Mouse (Mus musculus) spleen, postnatal 4 days (tissue): ENCODE measurements around the gene Masp1.

Experiments
- DNase-seq, 2 experiments: peaks; one replicate each; pipeline ENCODE4 v3.0.0; 2022; ENCODE audit warnings: low spot score in 2 of 2

Masp1 gene

DNA sequence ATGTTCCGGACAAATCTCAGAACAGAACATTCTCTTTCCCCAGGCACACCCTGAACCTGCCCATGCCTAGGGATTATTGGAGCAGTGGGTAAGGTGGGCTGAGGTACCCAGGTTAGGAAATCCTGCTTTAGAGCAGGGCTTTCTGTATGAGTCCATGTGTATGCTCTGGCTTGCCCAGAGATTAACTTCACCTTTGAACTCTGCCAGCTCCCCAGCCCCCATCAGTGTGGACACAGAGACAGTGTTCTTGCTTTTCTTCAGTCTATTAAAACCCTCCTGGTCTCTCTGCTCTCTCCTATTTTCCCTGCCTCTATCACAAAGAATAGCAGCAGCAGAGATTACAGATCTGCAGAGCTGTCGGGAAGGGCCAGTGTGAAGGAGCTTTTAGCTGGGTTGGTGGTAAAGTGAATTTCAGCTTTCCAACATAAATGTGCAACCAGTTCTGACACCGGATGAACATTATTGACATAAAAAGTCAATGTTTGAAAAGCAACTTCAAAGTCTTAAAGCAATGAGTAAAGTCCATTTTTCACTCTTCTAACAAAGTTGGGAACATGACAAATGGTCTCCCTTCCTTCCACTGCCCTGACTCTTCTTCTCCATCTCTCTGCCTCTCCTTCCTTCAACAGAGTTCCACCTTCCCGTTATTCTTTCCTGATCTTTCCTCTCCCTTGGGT, 56.8 kb downstream of the Masp1 start:
- DNase-seq: no peak

DNA sequence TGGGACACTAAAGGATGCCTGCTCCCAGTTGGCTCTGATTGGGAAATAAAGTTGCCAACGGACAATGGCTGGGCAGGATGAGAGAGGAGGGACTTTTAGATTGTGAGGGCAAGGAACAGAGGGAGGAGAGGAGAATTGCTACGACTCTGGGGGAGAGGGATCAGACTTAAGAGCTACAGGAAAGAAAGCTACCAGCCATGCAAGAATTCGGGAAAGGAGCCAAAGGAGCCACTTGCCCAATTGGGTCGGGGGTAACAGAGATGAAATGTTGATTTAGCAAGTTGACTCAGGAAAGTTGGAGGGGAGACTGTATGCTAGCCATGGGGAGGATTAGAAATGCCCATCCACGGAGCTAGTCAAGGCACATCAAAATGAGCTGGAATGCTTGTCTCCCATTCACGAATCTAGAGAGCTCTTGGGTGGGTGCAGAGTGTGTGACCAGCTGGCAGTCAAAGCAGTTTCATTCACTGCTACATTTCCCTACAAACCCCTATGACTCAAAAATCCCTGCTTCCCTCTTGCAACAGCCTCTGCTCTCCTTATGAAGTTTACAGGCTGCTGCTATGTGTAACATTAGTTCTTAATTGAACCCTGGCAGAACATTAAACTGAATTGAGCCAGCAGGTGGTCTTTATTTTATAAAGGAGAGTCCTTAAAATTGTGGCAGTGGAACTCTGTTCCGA, 61.6 kb downstream of the Masp1 start:
- no peak for DNase-seq

DNA sequence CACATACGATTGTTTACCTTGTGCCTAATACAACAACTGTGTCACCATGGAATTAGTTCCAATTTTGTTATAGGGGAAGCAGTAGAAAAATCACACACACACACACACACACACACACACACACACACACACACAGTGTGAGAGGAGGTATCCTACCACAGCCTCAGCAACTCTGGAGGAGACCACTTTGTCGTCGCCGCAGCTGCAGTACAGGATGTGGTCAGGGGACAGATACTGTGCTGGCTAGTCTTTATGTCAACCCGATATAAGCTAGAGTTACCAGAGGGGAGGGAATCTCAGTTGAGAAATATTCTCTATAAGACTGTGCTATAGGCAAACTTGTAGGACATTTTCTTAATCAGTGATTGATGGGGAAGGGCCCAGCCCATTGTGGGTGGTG, 63.3 kb downstream of the Masp1 start:
- DNase-seq: no peak

DNA sequence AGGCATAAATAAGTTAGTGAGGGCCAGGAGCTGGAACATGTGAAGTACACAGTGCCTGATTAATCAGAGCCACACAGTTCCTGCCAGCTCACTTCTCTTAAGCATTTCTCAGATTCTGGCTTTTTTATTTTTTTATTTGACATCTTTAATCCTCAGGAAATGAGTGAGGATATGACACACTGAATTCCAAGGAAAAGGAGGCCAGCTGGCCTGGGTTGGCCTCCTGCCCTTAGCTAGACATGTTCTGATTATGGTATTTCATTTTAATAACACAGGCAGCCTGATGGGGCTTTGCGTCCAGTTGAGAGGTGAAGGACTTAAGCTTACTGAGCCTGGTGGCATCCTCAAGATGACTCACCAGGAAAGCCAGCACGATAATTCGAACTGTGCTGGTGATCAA, 64.1 kb downstream of the Masp1 start:
- no peak for DNase-seq

GRCm38 (mm10) chr16:23454376-23454775, 66.2 kb downstream of the Masp1 start:
- no peak for DNase-seq

DNA sequence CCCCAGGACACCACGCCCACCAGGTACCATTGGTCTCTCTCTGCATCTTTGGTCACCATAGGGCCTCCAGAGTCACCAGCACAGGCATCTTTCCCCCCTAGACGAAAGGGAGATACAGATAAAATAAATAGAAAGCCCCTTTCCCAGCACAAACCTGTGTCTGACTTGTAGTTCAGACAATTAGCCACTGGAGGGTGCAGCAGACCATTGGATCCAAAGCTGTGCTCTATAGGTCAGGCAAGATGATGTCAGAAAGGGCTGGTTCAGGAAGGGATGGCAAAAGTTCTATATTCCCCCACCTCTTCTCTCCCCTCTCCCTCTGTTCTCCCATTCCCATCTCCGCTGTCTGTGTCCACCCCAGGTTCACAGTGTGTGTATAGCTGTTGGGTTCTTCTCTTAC, 68.1 kb downstream of the Masp1 start:
- no peak for DNase-seq

DNA sequence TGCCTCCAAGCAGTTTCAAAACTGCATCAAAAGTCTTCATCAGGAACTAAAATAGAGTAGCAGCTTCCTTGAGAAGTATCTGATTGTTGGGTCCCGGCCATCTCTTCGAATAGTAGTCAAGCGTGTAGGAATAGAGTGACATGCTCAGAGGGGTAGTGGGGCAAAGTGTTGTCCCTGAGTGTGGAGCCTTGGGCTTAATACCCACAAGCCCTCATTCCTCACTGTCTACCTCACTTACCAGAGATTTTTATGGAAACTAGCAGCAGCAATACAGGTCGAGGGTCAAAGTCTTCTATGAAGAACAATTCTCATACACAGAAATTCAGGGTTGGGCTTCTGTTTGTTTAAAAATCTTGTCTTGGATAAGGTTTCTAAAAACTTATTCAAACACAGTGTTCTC, 69.8 kb downstream of the Masp1 start:
- no peak for DNase-seq

GRCm38 (mm10) chr16:23449946-23450345, 70.7 kb downstream of the Masp1 start:
- DNase-seq: no peak

DNA sequence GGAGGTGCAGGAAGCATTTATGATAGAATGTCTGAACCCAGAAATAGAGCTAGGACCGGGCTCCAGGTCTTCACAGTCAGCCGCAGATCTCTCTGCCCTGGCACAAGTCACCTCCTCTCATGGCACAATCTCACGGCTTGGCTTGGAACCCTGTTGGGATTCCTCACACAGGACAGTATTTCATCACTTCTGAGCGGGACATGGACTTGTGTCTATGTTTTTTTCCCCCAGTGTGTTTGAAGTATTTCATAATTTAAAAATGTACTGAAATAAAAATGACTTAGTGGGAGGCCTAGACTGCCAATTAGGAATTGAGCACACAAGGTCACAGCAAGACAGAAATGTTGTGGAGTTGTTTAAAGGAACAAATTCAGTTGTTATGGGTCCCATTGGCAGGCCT, 76.4 kb downstream of the Masp1 start:
- no peak for DNase-seq

DNA sequence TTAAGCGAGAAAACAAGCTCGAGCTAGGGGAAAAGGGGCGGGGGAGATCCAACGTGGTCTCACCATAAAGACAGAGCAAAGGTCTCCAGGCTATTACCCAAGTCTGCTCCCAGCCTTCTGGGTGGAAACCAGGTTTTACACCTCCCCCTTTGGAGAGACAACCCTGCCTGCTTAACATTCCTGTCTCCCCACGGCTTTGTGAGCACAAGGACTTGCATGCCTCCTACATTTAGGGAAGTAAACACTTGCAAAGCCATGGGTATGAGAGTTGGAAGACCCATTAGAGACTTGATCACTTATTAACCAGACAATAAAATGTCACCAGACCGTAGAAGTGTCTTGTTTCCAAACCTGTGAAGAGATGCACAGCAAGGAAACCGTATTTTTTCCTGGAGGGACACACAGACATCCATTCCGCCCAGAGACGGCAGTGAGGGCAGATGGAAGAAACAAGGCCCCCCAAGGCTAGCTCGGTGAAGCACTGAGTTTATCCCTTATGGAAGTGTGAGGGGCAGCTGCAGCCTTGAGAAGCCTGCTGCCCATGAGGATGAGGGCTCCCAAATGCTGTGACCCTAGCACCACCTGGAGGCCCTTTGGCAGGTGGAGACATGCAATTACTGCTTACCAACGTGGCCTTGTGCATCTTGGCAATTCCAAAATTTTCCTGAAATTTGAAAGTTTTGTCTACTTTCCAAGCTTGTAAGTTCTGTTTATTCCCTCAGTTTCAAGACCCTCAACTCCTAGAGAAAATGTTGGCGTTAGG, 83.0 kb downstream of the Masp1 start:
- no peak for DNase-seq

- no peak for DNase-seq
These were observed 90.6 kb downstream of the Masp1 start for GRCm38 (mm10) chr16:23429991-23430390.

DNA sequence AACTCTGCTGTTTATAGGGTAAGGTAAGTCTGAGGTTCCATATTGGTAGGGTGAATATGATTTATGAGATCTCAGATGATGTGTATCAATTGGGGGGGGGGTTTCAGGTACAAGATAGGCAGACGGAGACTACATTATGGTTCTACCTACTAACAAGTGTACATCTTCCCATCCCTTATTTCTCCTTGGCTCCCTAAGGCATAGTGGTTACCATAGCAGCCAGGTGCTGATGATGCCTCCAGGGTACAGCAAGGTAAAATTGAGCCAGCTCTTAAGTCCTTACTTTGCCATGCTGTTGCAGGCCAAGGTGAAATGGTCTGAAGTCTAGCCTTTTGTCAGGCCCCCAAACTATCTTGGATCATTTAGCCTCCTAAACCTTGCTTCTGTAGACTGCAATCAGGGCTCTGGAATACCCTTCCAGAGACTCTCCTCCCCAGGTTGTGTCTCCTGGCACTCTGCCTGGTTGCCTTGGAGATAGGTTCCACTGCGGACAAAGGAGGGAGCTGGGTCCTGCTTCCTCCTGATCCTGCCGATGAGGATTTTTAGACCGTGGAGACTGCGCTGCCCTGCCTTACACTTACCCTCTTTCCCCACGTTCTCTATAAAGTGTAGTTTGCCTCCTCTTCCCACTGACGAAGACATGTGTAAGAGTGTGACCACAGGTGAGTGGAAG, 91.8 kb downstream of the Masp1 start, which contains the start of gene Rtp1:
TSS of gene Rtp1 (plus strand) at position 487 of the 673 bp plus-strand sequence.
- DNase-seq: no peak

DNA sequence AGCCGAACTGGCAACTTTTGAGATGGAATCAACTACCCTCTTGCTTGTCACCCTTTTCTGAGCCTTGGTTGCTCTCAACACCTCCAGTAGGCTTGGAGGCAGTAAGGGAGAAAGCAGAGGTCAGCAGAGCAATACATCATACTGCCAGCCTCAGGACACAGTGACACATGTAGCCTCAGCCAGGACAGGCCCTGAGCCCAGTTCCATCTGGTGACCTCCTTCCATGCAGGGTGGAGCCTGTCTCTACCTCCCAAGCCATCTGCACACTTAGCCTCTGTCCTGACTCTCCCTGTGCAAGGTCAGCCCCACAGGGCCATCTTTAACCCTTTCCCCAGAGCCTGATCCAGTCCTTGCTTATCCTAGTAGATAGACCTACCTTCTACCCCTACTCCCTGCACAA, 92.9 kb downstream of the Masp1 start:
- DNase-seq: no peak

GRCm38 (mm10) chr16:23423825-23424224, 96.8 kb downstream of the Masp1 start:
- no peak for DNase-seq

DNA sequence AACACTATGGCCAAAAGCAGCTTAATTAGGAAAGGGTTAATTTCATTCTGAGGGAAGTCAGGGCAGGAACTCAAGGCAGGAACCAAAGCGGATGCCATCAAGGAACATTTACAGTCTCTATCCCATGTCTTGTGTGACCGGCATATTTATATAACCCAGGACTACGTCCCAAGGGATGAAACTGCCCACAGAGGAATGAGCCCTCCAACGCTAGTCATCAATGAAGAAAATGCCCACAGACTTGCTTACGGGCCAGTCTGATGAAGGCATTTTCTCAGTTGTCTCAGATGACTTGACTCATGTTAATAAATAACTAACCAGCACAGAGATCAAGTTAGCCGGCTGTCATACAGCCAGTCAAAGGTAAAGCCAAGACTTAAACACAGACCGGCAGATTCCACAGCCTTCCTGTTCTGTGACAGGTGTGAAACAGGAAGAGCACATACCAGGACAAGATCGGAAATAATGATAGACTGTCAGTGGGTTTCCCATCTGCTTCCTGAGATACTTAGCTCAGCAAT, 101.0 kb downstream of the Masp1 start:
- no peak for DNase-seq

GRCm38 (mm10) chr16:23417456-23418240, 103.0 kb downstream of the Masp1 start:
- no peak for DNase-seq

- DNase-seq: no peak
These were observed 103.8 kb downstream of the Masp1 start for GRCm38 (mm10) chr16:23416657-23417293.

DNA sequence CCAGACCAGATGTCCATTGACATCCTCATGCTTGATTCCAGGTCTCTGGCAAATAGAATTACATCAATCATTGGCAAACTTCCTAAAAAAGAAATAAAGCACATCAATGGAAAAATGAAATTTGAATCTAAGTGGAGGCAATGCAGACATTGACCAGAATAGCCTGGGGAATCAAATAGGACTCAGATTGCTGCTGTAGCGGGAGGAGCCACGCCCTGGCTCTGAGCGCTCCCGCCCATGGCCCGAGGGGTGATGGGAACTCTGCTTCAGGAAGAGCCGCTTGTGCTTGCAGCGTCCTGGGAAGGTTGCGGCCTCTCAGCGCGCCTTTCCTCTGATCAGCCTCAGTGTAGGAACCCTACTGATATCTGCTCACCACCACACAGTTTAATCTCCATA, 104.4 kb downstream of the Masp1 start:
- DNase-seq: no peak

DNA sequence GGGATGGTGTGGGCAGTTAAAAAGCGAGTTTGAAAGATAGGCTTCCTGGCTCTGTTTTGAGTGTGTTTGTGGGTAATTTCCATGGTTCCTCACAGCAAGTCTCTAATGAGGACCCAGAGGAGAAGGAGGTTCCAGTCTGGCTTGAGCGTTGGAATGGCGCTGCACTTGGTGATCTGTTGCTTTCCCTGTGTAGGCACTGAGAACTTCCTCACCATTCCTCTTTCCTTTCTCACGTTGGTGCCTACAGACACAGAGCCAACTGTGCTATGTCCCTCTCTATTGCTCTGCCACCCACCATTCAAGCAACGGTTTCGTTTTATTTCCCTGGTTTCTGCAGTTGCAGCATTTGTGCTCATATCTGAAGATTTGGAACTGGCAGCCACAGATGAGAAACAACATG, 107.7 kb downstream of the Masp1 start:
- DNase-seq: no peak

DNA sequence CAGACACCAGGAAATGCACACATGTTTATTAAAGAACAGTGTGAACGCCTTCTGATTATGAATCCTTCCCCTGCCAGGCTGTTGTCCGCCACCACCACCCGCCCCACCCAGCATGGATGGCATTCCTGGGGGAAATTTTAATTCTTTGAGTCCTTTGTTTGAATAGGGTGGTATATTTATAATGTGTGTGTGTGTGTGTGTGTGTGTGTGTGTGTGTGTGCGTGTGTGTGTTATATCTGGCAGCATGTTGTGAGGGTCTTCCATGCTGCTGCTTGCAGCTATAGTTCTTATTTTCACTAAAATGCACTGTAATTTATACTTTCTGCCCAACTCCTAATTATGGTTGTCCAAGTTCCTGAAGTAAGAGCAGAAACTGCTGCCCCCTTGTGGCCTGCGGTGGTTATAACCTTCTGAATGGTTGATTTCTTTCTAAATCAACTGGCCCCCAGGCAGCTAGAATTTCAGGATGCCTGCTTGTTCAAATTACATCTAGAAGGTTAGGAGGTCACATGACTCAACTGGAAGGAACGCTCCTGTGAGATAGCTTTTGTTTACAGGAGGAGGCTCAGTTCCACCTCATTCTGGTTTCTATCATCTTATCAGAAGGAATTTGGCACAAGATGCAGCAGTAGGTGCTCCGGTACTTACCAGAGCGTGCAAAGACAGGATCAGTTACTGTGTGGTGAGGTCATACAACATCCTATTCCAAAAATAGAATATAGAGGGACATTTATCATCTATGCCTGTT, 117.4 kb downstream of the Masp1 start:
- peak; percentile 69 to 85 for DNase-seq
